Mouse (Mus musculus): ENCODE results near the gene Dffa. TPM values are rescaled to one million over a fixed set of nuclear protein-coding genes. Genes with fewer than 3 reads are reported as not detected.
"Not testable (repeated sequence)": the region's sequence is repeated elsewhere in the genome, so short reads cannot be mapped to it uniquely, and the experiment has no call there.

Dffa gene
- polyA plus RNA-seq, 1 experiment from 2014 or later: 30.5 TPM

DNA sequence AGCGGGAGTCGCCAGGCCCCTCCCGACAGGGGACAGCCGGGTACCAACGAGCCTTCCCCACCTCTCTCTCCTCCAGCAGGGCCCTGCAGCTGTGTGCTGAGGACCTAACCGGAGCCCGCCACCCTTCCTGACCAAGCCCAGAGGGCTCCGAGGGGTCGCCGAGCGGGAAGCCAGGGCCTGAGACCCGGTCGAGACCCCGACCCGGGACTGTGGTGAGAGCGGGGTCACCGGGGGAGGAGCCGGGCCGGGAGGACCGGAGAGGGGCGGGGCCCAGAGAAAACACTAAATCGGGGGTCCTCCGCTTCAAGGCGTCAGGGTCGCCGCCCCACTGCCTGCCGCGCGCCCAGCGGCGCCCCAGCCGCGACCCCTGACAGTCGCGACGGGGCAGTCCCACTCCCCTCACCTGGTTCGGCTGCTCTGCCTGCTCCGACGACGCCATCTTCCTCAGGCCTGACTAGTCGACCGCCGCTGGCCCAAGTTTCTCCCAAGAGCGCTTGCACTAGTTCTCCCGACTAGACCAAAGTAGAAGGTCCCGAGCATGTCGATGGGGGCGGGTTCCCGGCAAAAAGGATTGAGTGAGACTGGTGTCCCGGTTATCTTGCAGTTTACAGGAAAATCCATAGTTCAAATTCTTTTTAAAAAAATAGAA lies 4.5 kb upstream of the Dffa start, which contains the start of gene Pex14:
Pex14 (minus strand) TSS at position 508 of the 649 bp plus-strand sequence.
- peak; percentile 79 for ATAC-seq (ENCODE audit: insufficient number of reproducible peaks, insufficient read depth, low FRiP score, low TSS enrichment, low read depth)
- peak within 1 kb of the TSS; percentile 13; the same call in 1 of the 2 replicates for H3K27ac ChIP-seq
- peak within 1 kb of the TSS; percentile 99 for H3K4me3 ChIP-seq
- H3K27me3 ChIP-seq: no peaks in the 10 kb centered on the region
- H3K36me3 ChIP-seq: no peaks in the 10 kb centered on the region
- peaks cover 15% of the 10 kb centered on the region for H3K4me1 ChIP-seq
- WGBS: under 1% methylated on average over 49 of the region's 50 CpGs
- peak within 1 kb of the TSS; percentile 93 for H3K4me2 ChIP-seq
- peak within 1 kb of the TSS; percentile 90 for H3K9ac ChIP-seq
- H3K9me3 ChIP-seq: no peaks in the 10 kb centered on the region

DNA sequence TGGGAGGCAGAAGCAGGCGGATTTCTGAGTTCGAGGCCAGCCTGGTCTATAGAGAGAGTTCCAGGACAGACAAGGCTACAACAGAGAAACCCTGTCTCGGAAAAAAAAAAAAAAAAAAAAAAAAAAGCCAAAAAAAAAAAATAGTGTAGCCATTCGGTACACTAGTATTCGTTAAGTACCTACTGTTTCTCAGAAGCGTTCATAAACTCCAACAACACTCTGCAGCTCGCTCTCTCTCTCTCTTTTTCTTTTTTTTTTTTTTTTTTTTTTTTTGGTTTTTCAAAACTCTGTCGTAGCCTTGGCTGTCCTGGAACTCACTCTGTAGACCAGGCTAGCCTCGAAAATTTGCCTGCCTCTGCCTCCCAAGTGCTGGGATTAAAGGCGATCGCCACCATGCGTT lies 3.5 kb upstream of the Dffa start:
- H3K4me3 ChIP-seq; H3K9me3 ChIP-seq; H3K27me3 ChIP-seq; H3K9ac ChIP-seq; H3K4me2 ChIP-seq; ATAC-seq (ENCODE audit: insufficient number of reproducible peaks, insufficient read depth, low FRiP score, low TSS enrichment, low read depth); H3K36me3 ChIP-seq; H3K27ac ChIP-seq: not testable (repeated sequence)
- peaks cover 21% of the 10 kb centered on the region for H3K4me1 ChIP-seq
- 83% methylated on average over 12 of the region's 12 CpGs for WGBS

- Histone ChIP-seq H3K27ac (no peak overlapping the region), H3K4me3 (no peak overlapping the region), H3K4me2 (no peak overlapping the region), H3K9ac (no peak overlapping the region), H3K4me1 (peaks cover 21% of the 10 kb centered on the region), H3K9me3 (no peaks in the 10 kb centered on the region), H3K36me3 (peaks cover 5% of the 10 kb centered on the region), H3K27me3 (no peaks in the 10 kb centered on the region)
- no peak for ATAC-seq (ENCODE audit: insufficient number of reproducible peaks, insufficient read depth, low FRiP score, low TSS enrichment, low read depth)
- 84% methylated on average over 3 of the region's 3 CpGs for WGBS
Measured at GRCm38 (mm10) chr4:149101456-149101855, 2.5 kb upstream of the Dffa start.

GRCm38 (mm10) chr4:149119978-149120562 lies 16.1 kb downstream of the Dffa start:
- H3K4me2 ChIP-seq; ATAC-seq (ENCODE audit: insufficient number of reproducible peaks, insufficient read depth, low FRiP score, low TSS enrichment, low read depth): not testable (repeated sequence)
- 81% methylated on average over 12 of the region's 12 CpGs for whole genome bisulfite sequencing

DNA sequence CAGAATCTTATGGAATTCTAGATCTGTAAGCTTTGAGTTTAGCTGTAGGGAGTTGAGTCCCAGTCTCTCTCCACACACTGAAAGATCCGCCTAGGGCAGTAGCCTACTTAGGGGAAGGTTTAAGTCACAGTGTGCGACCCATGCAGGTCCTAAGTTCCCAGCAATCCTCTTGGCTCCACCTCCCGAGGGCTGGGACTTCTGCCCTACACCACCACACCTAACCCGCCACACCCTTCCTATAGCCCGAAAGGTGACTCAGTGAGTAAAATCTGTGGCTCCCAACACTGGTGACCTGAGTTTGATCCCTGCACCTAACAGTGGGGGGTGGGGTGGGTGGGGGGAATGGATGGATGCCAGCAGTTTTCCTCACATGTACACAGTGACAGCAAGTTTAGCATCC lies 19.5 kb downstream of the Dffa start:
- H3K27ac ChIP-seq: no peak overlapping the region
- H3K36me3 ChIP-seq: peaks cover 31% of the 10 kb centered on the region
- 54% methylated on average over 5 of the region's 5 CpGs for WGBS
- no peak for ATAC-seq (ENCODE audit: insufficient number of reproducible peaks, insufficient read depth, low FRiP score, low TSS enrichment, low read depth)
- 0 out of 2 replicates have a peak, but pooled peaks cover 4% of the 10 kb centered on the region for H3K4me1 ChIP-seq
- no peaks in the 10 kb centered on the region for H3K27me3 ChIP-seq
- H3K4me2 ChIP-seq: no peak overlapping the region
- no peak overlapping the region for H3K4me3 ChIP-seq
- no peaks in the 10 kb centered on the region for H3K9me3 ChIP-seq
- H3K9ac ChIP-seq: no peak overlapping the region

More at GRCm38 (mm10) chr4:149119978-149120562, 16.1 kb downstream of the Dffa start:
- not testable (repeated sequence) for H3K4me3 ChIP-seq, H3K9ac ChIP-seq, H3K9me3 ChIP-seq, H3K27me3 ChIP-seq, H3K27ac ChIP-seq, H3K4me1 ChIP-seq
- peaks cover 22% of the 10 kb centered on the region for H3K36me3 ChIP-seq

GRCm38 (mm10) chr4:149125341-149126114 lies 21.6 kb downstream of the Dffa start:
- no peak for ATAC-seq (ENCODE audit: insufficient number of reproducible peaks, insufficient read depth, low FRiP score, low TSS enrichment, low read depth)
- WGBS: 75% methylated on average over 11 of the region's 11 CpGs
- Histone ChIP-seq H3K27me3 (no peaks in the 10 kb centered on the region), H3K36me3 (peaks cover 40% of the 10 kb centered on the region), H3K4me2 (no peak overlapping the region), H3K9me3 (no peaks in the 10 kb centered on the region), H3K4me1 (0 out of 2 replicates have a peak, but pooled peaks cover 4% of the 10 kb centered on the region), H3K27ac (no peak overlapping the region), H3K9ac (no peak overlapping the region), H3K4me3 (no peak overlapping the region)

DNA sequence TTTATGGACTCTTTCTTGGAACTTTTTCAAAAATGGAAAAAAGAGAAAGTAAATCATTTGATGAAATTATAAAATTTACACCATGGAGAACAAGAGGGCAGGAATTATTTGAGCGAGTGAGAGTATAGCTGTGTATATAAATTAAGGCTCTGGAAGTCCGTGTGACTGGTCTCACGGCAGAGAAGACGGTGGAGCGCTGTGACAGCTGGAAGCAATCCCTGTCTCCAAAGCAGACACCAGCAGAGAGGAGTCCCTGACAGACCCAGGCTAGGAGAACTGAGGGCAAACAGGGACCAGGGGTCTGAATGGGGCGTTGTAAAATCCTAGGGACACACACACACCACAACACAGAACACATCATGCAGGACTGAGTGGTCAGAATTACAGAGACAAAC lies 22.2 kb downstream of the Dffa start:
- Histone ChIP-seq H3K27ac (no peak overlapping the region), H3K4me2 (no peak overlapping the region), H3K36me3 (peaks cover 45% of the 10 kb centered on the region), H3K9ac (0 out of 2 replicates have a peak overlapping the region, but pooled peaks have one; percentile 44), H3K4me1 (0 out of 2 replicates have a peak, but pooled peaks cover 4% of the 10 kb centered on the region), H3K27me3 (no peaks in the 10 kb centered on the region), H3K9me3 (no peaks in the 10 kb centered on the region), H3K4me3 (no peak overlapping the region)
- no peak for ATAC-seq (ENCODE audit: insufficient number of reproducible peaks, insufficient read depth, low FRiP score, low TSS enrichment, low read depth)
- WGBS: 69% methylated on average over 6 of the region's 6 CpGs

DNA sequence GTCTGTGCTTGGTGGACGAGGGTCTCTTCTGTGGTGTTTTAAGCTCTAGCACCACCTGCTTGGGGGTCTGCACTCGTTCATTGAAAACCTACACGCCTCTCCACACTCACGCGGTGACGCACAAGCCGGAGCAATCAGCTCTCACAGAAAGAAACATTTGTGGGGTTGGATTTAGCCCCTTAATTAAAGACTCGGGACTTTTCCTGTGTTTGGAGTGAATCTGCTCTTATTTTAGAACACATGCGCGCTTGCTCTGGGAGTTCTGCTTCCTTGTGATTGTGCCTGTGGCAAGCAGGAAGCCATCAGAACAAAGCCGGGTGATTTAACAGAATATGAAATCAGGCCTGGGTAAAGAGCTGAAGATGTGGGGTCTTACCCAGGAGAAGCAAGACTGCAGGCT lies 22.7 kb downstream of the Dffa start, which contains the start of gene Cort:
Cort (minus strand) TSS at position 101 of the 400 bp plus-strand sequence.
- Histone ChIP-seq H3K4me1 (0 out of 2 replicates have a peak, but pooled peaks cover 4% of the 10 kb centered on the region), H3K36me3 (peaks cover 50% of the 10 kb centered on the region), H3K9me3 (no peaks in the 10 kb centered on the region), H3K9ac (peak within 1 kb of the TSS; percentile 44; the same call in 1 of the 2 replicates), H3K27me3 (no peaks in the 10 kb centered on the region), H3K4me3 (no peak within 1 kb of the TSS), H3K27ac (no peak within 1 kb of the TSS), H3K4me2 (no peak within 1 kb of the TSS)
- no peak for ATAC-seq (ENCODE audit: insufficient number of reproducible peaks, insufficient read depth, low FRiP score, low TSS enrichment, low read depth)
- 82% methylated on average over 11 of the region's 11 CpGs for WGBS

DNA sequence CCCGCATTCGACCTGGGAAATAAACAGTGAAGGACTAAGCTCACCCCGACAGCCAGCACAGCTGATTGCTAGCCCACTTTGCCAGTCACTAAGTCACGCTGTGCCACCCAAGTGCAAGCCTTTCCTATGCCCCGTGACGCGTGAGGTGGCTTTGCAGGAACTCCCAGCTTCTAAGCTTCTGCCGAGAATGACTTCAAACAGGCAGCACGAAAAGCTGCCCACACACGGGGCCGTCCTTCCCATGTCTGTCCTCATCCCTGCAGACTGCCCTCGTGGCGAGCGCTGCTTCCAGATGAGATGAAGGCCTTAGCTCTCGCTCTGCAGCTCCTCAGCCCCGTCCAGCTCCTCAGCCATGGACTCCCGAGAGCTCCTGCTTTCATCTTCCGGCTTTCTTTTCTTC lies 24.5 kb downstream of the Dffa start:
- no peaks in the 10 kb centered on the region for H3K9me3 ChIP-seq
- 90% methylated on average over 18 of the region's 18 CpGs for WGBS
- H3K36me3 ChIP-seq: peaks cover 58% of the 10 kb centered on the region
- H3K27me3 ChIP-seq: no peaks in the 10 kb centered on the region
- ATAC-seq (ENCODE audit: insufficient number of reproducible peaks, insufficient read depth, low FRiP score, low TSS enrichment, low read depth): no peak
- H3K9ac ChIP-seq: no peak overlapping the region; the same call in 1 of the 2 replicates
- H3K4me3 ChIP-seq: no peak overlapping the region
- peaks cover 4% of the 10 kb centered on the region; the same call in 1 of the 2 replicates for H3K4me1 ChIP-seq
- no peak overlapping the region for H3K27ac ChIP-seq
- no peak overlapping the region for H3K4me2 ChIP-seq

- WGBS: 72% methylated on average over 23 of the region's 23 CpGs
- Histone ChIP-seq H3K9ac (no peak overlapping the region), H3K27me3 (no peaks in the 10 kb centered on the region), H3K4me1 (peaks cover 4% of the 10 kb centered on the region; the same call in 1 of the 2 replicates), H3K36me3 (peaks cover 50% of the 10 kb centered on the region), H3K4me3 (no peak overlapping the region), H3K9me3 (no peaks in the 10 kb centered on the region), H3K27ac (no peak overlapping the region), H3K4me2 (no peak overlapping the region)
- no peak for ATAC-seq (ENCODE audit: insufficient number of reproducible peaks, insufficient read depth, low FRiP score, low TSS enrichment, low read depth)
Measured at GRCm38 (mm10) chr4:149131021-149131752, 27.2 kb downstream of the Dffa start.
